Mouse (Mus musculus) skeletal muscle tissue, adult 2 months (tissue): ENCODE data around the gene Ptgds.

Experiments used
- DNase-seq: peaks from one replicate; pipeline ENCODE4 v3.0.0-alpha.2; 2012; ENCODE audit warnings: low read depth, low spot score

Ptgds gene

GRCm38 (mm10) chr2:25480541-25480940, 10.7 kb upstream of the Ptgds start:
- no peak for DNase-seq

- no peak for DNase-seq
Observed at GRCm38 (mm10) chr2:25479551-25480311, 9.9 kb upstream of the Ptgds start.

GRCm38 (mm10) chr2:25477967-25478675, 8.3 kb upstream of the Ptgds start:
- DNase-seq = peak; percentile 70

DNA sequence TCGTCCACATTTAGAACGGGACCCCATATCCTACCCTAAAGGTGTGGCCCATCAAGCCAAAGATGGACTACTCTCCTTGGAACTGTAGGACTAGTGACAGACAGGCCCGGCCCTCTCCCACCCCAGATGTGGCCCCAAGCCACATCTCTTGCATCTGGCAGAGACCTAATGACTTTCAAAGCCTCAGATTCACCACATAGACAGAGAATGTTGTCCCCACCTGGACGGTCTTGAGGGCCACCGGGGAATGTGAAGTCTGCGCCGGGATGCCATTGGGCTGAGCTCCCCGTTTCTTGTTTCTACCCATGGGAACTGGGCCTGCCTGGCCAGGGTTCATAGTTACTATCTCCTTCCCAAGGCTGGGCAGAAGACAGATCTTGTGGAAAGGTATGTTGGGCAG, 7.7 kb upstream of the Ptgds start:
- DNase-seq = no peak

DNA sequence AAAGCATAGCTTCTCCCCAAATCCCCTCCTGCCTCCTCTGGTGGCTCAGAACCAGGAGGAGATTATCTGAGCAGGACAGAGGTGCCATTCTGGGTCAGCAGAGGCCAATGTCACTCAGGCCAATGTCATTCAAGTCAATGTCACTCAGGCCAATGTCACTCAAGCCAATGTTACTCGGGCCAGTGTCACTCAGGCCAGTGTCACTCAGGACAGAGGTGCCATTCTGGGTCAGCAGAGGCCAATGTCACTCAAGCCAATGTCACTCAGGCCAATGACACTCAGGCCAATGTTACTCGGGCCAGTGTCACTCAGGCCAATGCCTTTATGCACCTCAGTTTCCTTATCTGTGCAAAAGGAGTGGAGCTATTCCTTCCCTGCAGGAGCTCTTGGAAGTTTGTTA, 2.7 kb upstream of the Ptgds start:
- DNase-seq = no peak

- no peak for DNase-seq
Observed at GRCm38 (mm10) chr2:25468962-25469915, 607 bp downstream of the Ptgds start.

DNA sequence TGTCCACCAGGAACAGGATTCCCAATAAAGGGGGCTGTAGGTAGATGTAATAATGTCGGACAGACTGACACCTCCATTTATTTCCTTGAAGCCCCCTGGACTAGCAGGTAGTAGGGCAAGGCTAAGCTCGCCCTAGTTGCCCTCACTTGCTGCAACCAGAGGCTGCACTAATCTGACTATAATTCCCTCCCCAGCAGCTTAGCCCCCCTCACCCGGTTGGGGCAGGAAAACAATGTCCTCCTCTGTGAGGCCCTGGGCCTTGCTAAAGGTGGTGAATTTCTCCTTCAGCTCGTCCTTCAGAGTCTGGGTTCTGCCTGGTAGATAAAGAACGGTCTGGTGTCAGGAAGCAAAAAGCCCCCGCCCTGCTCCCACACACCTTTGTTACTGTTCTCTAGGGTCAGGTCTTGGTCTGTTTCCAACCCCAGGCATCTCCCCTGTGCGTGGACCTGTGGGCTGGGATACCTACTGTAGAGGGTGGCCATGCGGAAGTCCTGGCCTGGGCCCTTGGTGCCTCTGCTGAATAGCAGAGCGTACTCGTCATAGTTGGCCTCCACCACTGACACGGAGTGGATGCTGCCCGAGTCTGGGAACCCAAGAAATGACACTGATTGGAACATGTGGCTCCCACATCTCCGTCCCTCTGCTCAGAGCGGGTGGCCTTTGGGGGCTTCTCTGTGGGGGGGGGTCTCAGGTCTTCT, 2.1 kb downstream of the Ptgds start:
- DNase-seq = no peak

- no peak for DNase-seq
Observed at GRCm38 (mm10) chr2:25465816-25466635, 3.8 kb downstream of the Ptgds start.

GRCm38 (mm10) chr2:25465256-25465655, 4.6 kb downstream of the Ptgds start:
- DNase-seq = no peak

- DNase-seq = no peak
Observed at GRCm38 (mm10) chr2:25463630-25464029, 6.2 kb downstream of the Ptgds start.

GRCm38 (mm10) chr2:25461407-25461806, 8.4 kb downstream of the Ptgds start:
- DNase-seq = no peak

- peak; percentile 97 for DNase-seq
Observed at GRCm38 (mm10) chr2:25460551-25461309, 9.1 kb downstream of the Ptgds start, which contains the start of gene Paxx. Gene Paxx, minus strand, starts transcription at chr2:25461094.

DNA sequence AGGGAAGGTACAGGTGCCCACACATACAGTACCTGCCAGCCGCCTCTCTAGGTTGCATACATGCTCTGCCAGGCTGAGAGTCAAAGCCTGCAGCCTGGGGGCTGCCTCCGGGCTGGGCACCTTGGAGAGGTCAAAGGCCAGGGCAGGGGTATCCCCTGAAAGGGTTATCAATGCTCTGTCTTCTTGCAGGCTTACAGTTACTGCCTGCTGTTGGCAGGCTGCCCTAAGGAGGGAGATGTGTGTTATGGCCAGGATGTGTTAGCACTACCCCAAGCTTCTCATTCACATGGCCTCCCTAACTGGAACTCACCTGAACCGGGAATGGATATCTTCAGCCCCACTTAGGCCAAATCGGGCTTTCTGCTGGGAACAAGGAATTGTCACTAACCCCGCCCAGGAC, 9.7 kb downstream of the Ptgds start:
- DNase-seq = peak; percentile 56

- peak; percentile 59 for DNase-seq
Observed at GRCm38 (mm10) chr2:25458911-25459310, 10.9 kb downstream of the Ptgds start.

- DNase-seq = no peak
Observed at GRCm38 (mm10) chr2:25457022-25457896, 12.6 kb downstream of the Ptgds start.

GRCm38 (mm10) chr2:25456205-25456953, 13.5 kb downstream of the Ptgds start, which contains the start of gene Clic3:
Gene Clic3, plus strand, starts transcription at chr2:25456838.
- DNase-seq = no peak

GRCm38 (mm10) chr2:25452951-25453350, 16.9 kb downstream of the Ptgds start:
- DNase-seq = no peak
